Mouse (Mus musculus) skeletal muscle tissue, postnatal 0 days (tissue): Measurements from ENCODE around the gene Ttf1. TPM values are rescaled to one million over a fixed set of nuclear protein-coding genes. Genes with fewer than 3 reads are reported as not detected.

Experiments used
- polyA plus RNA-seq: library from polyadenylated mRNA; unstranded; fragments of >200 nt; fragmentation: Nextera tagmentation; extraction: Ambion mirVana; gene quantifications from 2 replicates; pipeline ENCODE4 v1.2.1, GENCODE M21; 2015

Gene Ttf1
- polyA plus RNA-seq = 3.6 and 3.7 TPM in 2 replicates

DNA sequence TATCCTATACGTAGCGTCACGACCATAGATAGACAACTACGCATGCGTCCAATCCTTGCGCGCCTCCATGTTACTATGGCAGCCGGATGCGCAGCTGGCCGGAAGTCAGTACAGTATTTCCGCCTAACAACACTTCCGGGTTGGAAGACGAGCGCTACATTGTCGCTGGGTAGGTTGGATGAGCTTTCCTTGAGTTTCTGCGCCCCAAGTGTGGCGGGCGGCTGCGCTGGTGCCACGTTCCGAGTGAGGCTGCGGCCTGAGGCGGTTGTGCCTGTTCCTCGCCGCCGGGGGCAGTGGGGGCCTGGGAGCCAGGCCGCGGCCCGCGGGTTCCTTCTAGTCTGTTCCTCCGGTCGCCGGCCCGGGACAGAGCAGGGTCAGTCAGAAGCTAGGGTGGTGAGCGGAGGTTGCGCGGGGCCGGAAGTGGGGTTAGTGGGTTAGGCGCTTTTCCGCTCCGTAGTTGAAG is at the start of gene Ttf1:
Gene Ttf1 (plus strand): TSS at position 128 of the 463 bp plus-strand sequence.

DNA sequence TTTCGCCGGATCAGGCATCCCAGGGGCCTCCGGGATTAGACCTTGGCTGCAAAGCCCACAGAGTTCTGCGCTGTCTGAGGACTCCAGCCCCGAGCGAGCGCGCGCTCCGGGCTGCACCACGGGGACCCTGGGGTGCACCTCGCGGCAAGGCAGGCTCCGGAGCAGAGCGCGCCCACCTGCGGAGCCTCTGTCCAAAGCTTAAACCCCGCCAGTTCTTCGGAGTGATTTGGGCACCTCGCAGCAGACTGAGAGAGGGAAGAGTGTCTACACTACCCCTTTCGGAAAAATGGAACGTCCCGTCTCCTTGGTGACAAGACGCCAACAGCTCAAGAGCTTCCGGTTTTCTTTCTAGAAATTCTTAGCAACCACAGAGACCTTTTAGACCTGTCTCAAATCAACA is 5.1 kb upstream of the Ttf1 start, which contains the start of gene Cfap77:
Gene Cfap77 (minus strand): TSS at position 76 of the 400 bp plus-strand sequence.

DNA sequence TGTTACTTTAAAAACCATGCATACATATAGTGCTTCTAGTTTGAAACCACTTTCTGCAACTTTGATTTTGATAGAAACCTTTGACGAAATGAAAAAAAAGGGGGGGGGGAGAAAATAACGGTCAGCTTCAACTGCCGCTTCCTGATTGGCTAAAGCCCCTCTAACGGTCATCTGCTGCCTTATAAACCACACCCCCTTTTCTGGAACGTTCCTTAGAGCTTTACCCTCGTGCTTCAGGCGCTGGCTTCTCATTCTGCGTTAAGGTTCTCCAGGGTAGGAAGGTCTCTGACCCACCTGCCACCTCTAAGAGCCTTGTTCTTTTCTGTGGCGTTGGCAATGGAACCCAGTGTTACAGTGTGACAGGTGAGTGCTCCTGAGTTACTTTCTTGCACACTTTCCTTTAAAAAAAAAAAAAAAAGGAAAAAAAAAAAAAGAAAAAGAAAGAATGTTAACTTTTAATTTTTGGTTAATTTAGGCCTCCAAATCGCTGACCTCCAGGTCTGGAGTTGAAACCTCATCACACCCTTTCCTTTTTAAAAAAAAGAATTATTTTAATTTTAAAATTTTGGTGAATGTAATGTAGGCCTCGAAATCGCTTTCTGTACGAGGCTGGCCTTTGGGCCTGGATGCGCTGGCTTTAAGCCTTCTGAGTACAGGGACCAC is 64.0 kb downstream of the Ttf1 start, which contains the start of gene Setx:
Gene Setx (plus strand): TSS at position 275 of the 663 bp plus-strand sequence.

Other genes starting within 250 kb of the Ttf1 start
- 4.6 TPM in 2 replicates for gene Gtf3c4, start 219.9 kb upstream of the Ttf1 start, polyA plus RNA-seq
- 3.6 and 4.0 TPM in 2 replicates for gene Ddx31, start 219.9 kb upstream of the Ttf1 start, polyA plus RNA-seq
- not detected in 2 replicates for gene Barhl1, start 143.6 kb upstream of the Ttf1 start, polyA plus RNA-seq
- gene Cfap77, start 5.2 kb upstream of the Ttf1 start, polyA plus RNA-seq = 0.17 TPM in 1 of 2 replicates, not detected in the other
- 5.8 and 7.2 TPM in 2 replicates for gene Setx, start 63.9 kb downstream of the Ttf1 start, polyA plus RNA-seq
- gene Ntng2, start 192.7 kb downstream of the Ttf1 start, polyA plus RNA-seq = 1.8 and 1.9 TPM in 2 replicates